Mouse (Mus musculus) embryonic facial prominence, embryonic 14.5 days (tissue): Measurements from ENCODE around the gene Acox3. TPM values are rescaled to one million over a fixed set of nuclear protein-coding genes. Genes with fewer than 3 reads are reported as not detected.
A peak's percentile ranks its signal among the peaks of the same experiment; 100 is the strongest.

Experiments used
- ATAC-seq: fragments of 200-750 bp; cut with Nextera tagmentation; 2 replicates; pipeline ENCODE4 v1.8.0; 2017; ENCODE audit warnings: low read depth, moderate number of reproducible peaks, moderate TSS enrichment
- DNase-seq: peaks from one replicate; pipeline ENCODE4 v3.0.0-alpha.2; 2015; ENCODE audit warnings: low spot score
- H3K27ac ChIP-seq: fragments of 300-500 bp; sonication (generic); replicated peaks from 2 replicates; pipeline ENCODE4 v1.5.1; 2014; ENCODE audit warnings: low read depth, mild to moderate bottlenecking, low read length, moderate library complexity
- H3K27me3 ChIP-seq: fragments of 300-500 bp; sonication (generic); replicated peaks from 2 replicates; pipeline ENCODE4 v1.6.1; 2014; ENCODE audit warnings: low read length; ENCODE audit not compliant: control insufficient read depth, insufficient read depth
- H3K36me3 ChIP-seq: fragments of 300-500 bp; sonication (generic); 2 replicates; pipeline ENCODE4 v1.6.1; 2014; ENCODE audit warnings: low read length, mixed read lengths; ENCODE audit not compliant: control insufficient read depth, insufficient read depth
- H3K4me1 ChIP-seq: fragments of 300-500 bp; sonication (generic); 2 replicates; pipeline ENCODE4 v1.6.1; 2014; ENCODE audit warnings: antibody characterized with exemption, low read length; ENCODE audit not compliant: control insufficient read depth, insufficient read depth
- H3K4me2 ChIP-seq: fragments of 300-500 bp; sonication (generic); 2 replicates; pipeline ENCODE4 v1.6.1; 2014; ENCODE audit warnings: low read depth, mild to moderate bottlenecking, low read length, moderate library complexity, mixed read lengths
- H3K4me3 ChIP-seq: fragments of 300-500 bp; sonication (generic); 2 replicates; pipeline ENCODE4 v1.5.1; 2014; ENCODE audit warnings: low read depth, mild to moderate bottlenecking, low read length
- H3K9ac ChIP-seq: fragments of 300-500 bp; sonication (generic); 2 replicates; pipeline ENCODE4 v1.6.1; 2014; ENCODE audit warnings: low read depth, mild to moderate bottlenecking, low read length, moderate library complexity, mixed read lengths
- H3K9me3 ChIP-seq: fragments of 300-500 bp; sonication (generic); 2 replicates; pipeline ENCODE4 v1.6.1; 2016; ENCODE audit warnings: low read length; ENCODE audit not compliant: control insufficient read depth
- WGBS: fragments of 180-500 bp; shearing (Covaris S2); extraction: QIAGEN DNeasy Blood & Tissue Kit; methylation state at CpG from one replicate; pipeline ENCODE4 v1.1.7; 2014; 5-methylcytosine and 5-hydroxymethylcytosine counted together
- polyA plus RNA-seq: library from polyadenylated mRNA; unstranded; fragments of >200 nt; fragmentation: Nextera tagmentation; extraction: Ambion mirVana; gene quantifications from 2 replicates; pipeline ENCODE4 v1.2.1, GENCODE M21; 2014

Gene Acox3
- 11.8 and 13.4 TPM in 2 replicates for polyA plus RNA-seq

DNA sequence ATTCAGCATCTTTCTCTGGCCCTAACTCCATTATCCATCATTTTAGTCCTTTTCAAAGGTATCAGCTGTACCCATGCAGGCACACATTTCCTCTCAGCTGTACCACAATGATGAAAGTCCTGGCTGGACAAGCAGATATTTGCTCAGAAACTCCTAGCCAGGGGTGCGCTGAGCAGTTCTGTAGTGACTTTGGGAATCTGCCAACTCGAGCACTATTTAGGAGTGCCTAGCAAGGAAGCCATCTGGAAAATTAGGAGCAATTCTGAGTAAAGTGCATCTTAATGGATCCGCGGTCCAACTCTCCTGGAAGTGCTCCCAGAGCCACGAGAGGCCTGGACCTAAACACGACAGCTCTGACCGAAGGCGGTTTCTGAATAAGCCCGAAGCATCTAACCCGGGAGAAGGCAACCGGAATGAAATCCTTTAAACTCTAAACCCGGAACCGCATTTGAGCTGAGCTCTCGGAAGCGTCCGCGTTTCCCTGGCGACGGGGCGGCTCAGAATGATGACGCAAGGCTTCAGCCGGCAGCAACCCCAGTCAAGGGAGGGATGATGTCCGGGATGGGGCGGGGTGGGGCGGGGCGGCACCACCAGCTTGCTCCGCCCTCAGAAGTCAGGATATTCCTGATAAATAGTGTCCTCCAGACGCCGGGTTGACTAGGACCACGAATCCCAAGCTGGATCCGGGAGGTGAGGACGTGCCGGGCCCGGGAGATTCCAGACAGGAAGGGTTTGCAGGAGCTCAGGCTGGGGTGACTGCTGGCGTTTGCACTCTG is at the start of gene Acox3:
Gene Acox3, plus strand, starts transcription at position 596 of the 776 bp plus-strand sequence.
- peak within 1 kb of the TSS; percentile 59 for H3K4me3 ChIP-seq
- ATAC-seq = peak; percentile 94
- H3K4me1 ChIP-seq = peaks cover 8% of the 10 kb centered on the region
- peak within 1 kb of the TSS; percentile 62 for H3K9ac ChIP-seq
- peak; percentile 97 for DNase-seq
- WGBS = 2% methylated on average over 34 of the region's 35 CpGs
- H3K27me3 ChIP-seq = no peaks in the 10 kb centered on the region
- no peaks in the 10 kb centered on the region for H3K9me3 ChIP-seq
- peak within 1 kb of the TSS; percentile 86 for H3K4me2 ChIP-seq
- no peaks in the 10 kb centered on the region; the same call in 1 of the 2 replicates for H3K36me3 ChIP-seq
- H3K27ac ChIP-seq = no peak within 1 kb of the TSS; the same call in 1 of the 2 replicates

DNA sequence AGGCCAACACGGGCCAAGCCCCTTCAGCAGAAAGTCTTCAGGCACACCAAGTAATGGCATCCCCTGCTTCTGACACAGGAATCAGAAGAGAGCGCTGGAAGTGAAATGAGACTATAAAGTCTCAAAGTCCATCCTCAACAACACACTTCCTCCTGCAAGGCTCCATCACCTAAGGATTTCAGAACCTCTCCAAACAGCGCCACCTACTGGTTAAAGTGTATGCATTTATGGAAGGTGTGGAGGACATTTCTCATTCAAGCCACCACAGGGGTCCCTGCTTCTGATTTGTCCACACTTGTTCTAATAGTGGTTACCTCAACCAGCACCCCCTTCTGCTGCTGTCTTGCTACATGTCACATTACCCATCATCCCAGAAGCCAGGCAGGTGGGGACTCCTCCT is 46.6 kb upstream of the Acox3 start:
- 78% methylated on average over 3 of the region's 3 CpGs for WGBS

GRCm38 (mm10) chr5:35537474-35537873 is 45.4 kb upstream of the Acox3 start:
- H3K36me3 ChIP-seq = no peaks in the 10 kb centered on the region
- no peak overlapping the region for H3K9ac ChIP-seq
- peaks cover 10% of the 10 kb centered on the region; the same call in 1 of the 2 replicates for H3K4me1 ChIP-seq
- H3K4me2 ChIP-seq = no peak overlapping the region
- H3K27ac ChIP-seq = no peak overlapping the region
- no peaks in the 10 kb centered on the region for H3K9me3 ChIP-seq
- DNase-seq = no peak
- ATAC-seq = no peak
- 78% methylated on average over 1 of the region's 1 CpGs for WGBS
- H3K4me3 ChIP-seq = no peak overlapping the region
- no peaks in the 10 kb centered on the region for H3K27me3 ChIP-seq

More for the DNA sequence above, 46.6 kb upstream of the Acox3 start:
- no peak overlapping the region for H3K9ac ChIP-seq
- H3K4me1 ChIP-seq = peaks cover 10% of the 10 kb centered on the region; the same call in 1 of the 2 replicates
- no peak overlapping the region for H3K4me3 ChIP-seq
- no peak overlapping the region for H3K4me2 ChIP-seq
- DNase-seq = no peak
- no peaks in the 10 kb centered on the region for H3K9me3 ChIP-seq
- ATAC-seq = no peak
- no peaks in the 10 kb centered on the region for H3K36me3 ChIP-seq
- H3K27ac ChIP-seq = no peak overlapping the region
- no peaks in the 10 kb centered on the region for H3K27me3 ChIP-seq

DNA sequence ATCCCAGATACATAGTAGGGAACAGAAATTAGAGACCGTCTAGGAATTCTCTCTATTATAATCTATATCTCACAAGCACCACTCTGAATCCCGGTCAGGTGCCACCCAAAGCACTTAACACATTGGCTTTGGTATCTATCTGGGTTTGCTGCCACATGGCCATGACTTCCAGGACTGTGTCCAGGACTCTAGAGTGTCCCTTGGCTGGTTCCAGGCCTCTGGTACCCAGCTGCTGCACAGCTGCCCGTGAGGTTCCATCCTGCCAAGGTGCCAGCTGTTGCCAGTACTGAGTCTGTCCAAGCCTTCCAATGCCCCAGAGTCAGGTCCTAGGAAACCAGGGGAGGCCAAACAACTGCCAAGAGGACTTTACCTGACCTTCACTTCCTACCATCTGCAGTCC is 44.8 kb upstream of the Acox3 start:
- Histone ChIP-seq H3K4me2 (no peak overlapping the region), H3K27me3 (no peaks in the 10 kb centered on the region), H3K27ac (no peak overlapping the region), H3K9ac (no peak overlapping the region), H3K4me3 (no peak overlapping the region), H3K36me3 (no peaks in the 10 kb centered on the region), H3K9me3 (no peaks in the 10 kb centered on the region), H3K4me1 (peaks cover 10% of the 10 kb centered on the region; the same call in 1 of the 2 replicates)
- 82% methylated on average over 3 of the region's 3 CpGs for WGBS
- ATAC-seq = no peak
- no peak for DNase-seq

- Histone ChIP-seq H3K4me2 (no peak overlapping the region), H3K36me3 (no peaks in the 10 kb centered on the region), H3K4me3 (no peak overlapping the region), H3K4me1 (peaks cover 10% of the 10 kb centered on the region; the same call in 1 of the 2 replicates), H3K27me3 (no peaks in the 10 kb centered on the region), H3K9me3 (no peaks in the 10 kb centered on the region), H3K9ac (no peak overlapping the region), H3K27ac (no peak overlapping the region)
- DNase-seq (peak; percentile 49), ATAC-seq (no peak)
- WGBS = 61% methylated on average over 4 of the region's 4 CpGs
Observed at GRCm38 (mm10) chr5:35539576-35539975, 43.3 kb upstream of the Acox3 start.

DNA sequence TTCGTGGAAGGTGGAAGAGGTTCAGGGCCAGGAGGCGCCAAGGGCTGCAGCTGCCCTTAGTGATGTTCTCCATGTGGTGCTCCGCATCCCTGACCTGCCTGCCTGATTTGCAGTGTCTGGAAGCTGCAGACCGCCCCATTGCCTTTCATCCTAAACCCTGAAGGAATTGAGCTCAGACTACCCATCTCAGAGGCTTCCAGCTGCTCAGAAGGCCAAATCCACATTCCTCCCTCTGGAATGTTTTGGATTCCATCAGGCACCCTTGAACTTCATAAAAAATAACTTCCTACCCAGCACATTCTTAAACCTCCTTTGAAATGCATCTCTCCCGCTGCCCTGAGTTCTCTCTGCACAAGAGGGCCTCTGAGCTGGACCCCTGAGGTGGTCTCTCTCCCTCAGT is 42.3 kb upstream of the Acox3 start:
- DNase-seq (peak; percentile 51), ATAC-seq (0 out of 2 replicates have a peak, but pooled peaks have one; percentile 22)
- H3K9me3 ChIP-seq = no peaks in the 10 kb centered on the region
- no peak overlapping the region for H3K4me3 ChIP-seq
- peaks cover 10% of the 10 kb centered on the region; the same call in 1 of the 2 replicates for H3K4me1 ChIP-seq
- no peak overlapping the region for H3K4me2 ChIP-seq
- H3K36me3 ChIP-seq = no peaks in the 10 kb centered on the region
- H3K27me3 ChIP-seq = no peaks in the 10 kb centered on the region
- WGBS = 24% methylated on average over 5 of the region's 5 CpGs
- H3K9ac ChIP-seq = no peak overlapping the region
- peak overlapping the region; percentile 80 for H3K27ac ChIP-seq

DNA sequence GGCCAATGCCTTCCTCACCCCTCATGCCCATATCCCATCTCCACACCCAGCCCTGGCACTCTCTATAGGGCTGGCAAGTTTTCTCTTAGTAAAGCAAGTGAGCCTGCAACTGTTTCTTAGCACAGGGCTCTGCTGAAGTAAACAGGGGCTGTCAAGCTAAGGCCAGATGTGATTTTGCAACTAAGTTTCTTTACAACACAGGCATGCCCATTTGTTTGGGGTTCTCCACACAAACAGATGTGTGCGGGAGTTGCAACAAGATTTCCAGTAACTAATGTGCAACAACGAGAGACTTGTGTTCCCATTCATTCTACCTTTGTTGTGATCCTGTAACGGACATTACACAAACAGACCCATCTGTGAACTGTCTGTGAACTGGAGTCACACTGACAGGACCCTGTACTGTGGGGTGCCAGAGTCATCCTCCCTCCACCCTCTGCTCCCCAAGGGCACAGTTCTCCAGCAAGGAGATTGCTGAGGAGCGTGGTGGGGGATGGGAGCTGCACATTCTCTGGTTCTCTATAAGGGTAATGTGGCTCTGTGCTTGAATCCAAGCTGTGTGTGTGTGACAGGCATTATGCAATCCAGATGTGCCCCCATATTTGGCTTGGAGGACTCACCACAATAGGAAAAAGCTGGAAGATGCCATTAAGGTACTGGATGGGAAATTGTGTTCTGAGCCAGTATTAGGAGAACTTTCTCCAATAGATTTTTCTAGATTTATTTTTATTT is 41.6 kb upstream of the Acox3 start:
- H3K27ac ChIP-seq = peak overlapping the region; percentile 80
- H3K27me3 ChIP-seq = no peaks in the 10 kb centered on the region
- peaks cover 10% of the 10 kb centered on the region; the same call in 1 of the 2 replicates for H3K4me1 ChIP-seq
- no peaks in the 10 kb centered on the region for H3K36me3 ChIP-seq
- H3K9ac ChIP-seq = no peak overlapping the region
- no peak overlapping the region for H3K4me3 ChIP-seq
- 0 out of 2 replicates have a peak, but pooled peaks have one; percentile 44 for ATAC-seq
- WGBS = 32% methylated on average over 4 of the region's 4 CpGs
- DNase-seq = peak; percentile 50
- no peaks in the 10 kb centered on the region for H3K9me3 ChIP-seq
- H3K4me2 ChIP-seq = no peak overlapping the region

- H3K36me3 ChIP-seq = no peaks in the 10 kb centered on the region
- H3K4me1 ChIP-seq = no peaks in the 10 kb centered on the region
- H3K9ac ChIP-seq = no peak overlapping the region
- ATAC-seq = no peak
- H3K4me3 ChIP-seq = no peak overlapping the region
- H3K4me2 ChIP-seq = no peak overlapping the region
- no peaks in the 10 kb centered on the region for H3K9me3 ChIP-seq
- no peak for DNase-seq
- H3K27me3 ChIP-seq = no peaks in the 10 kb centered on the region
- no peak overlapping the region for H3K27ac ChIP-seq
Observed at GRCm38 (mm10) chr5:35546127-35546526, 36.7 kb upstream of the Acox3 start.
